In genomic region chr12:84487324-84488056, GRCm38 (mm10) we compare ENCODE assay signal across 8 mouse cellular contexts. TPM values are rescaled to one million over a fixed set of nuclear protein-coding genes. Genes with fewer than 3 reads are reported as not detected.
DNase-seq lines count a peak whose midpoint lies in the region; ATAC-seq lines count a peak whose summit lies in the region.

No protein-coding gene starts in this region.

- WGBS in heart, embryonic 16.5 days: 25% methylated on average over 8 of the region's 8 CpGs
- 22% methylated on average over 8 of the region's 8 CpGs for WGBS in neural tube, embryonic 11.5 days

- no peaks in the 10 kb centered on the region for H3K9me3 ChIP-seq in heart, embryonic 16.5 days (replicated peaks; ENCODE audit: control insufficient read depth, low read length)
- no peaks in the 10 kb centered on the region for H3K9me3 ChIP-seq in neural tube, embryonic 11.5 days (ENCODE audit: control insufficient read depth, low read length)

- peak; percentile 21 for DNase-seq in left cerebral cortex, postnatal 4 days
- DNase-seq in left cerebral cortex, postnatal 36 days (ENCODE audit: low spot score in 2 of 2): no peak
- peak; percentile 15 to 58 for DNase-seq in kidney, postnatal 25 days
- peak; percentile 78 for DNase-seq in neural tube, embryonic 11.5 days (ENCODE audit: low spot score)
- DNase-seq in testis, postnatal 10 days (ENCODE audit: low spot score): no peak
- DNase-seq in T-cell, adult 2 months (ENCODE audit: low spot score): no peak
- DNase-seq in Muller cell, postnatal 12 days (ENCODE audit: inconsistent ontology term): no peak

- H3K4me3 ChIP-seq in heart, embryonic 16.5 days (ENCODE audit: low read length): no peak overlapping the region
- H3K4me3 ChIP-seq in neural tube, embryonic 11.5 days (ENCODE audit: low read depth, low read length): no peak overlapping the region

- no peak overlapping the region for H3K9ac ChIP-seq in heart, embryonic 16.5 days (ENCODE audit: low read length)
- H3K9ac ChIP-seq in neural tube, embryonic 11.5 days (ENCODE audit: low read length): no peak overlapping the region

- H3K27me3 ChIP-seq in heart, embryonic 16.5 days (ENCODE audit: control insufficient read depth, insufficient read depth, low read length): no peaks in the 10 kb centered on the region
- no peaks in the 10 kb centered on the region for H3K27me3 ChIP-seq in neural tube, embryonic 11.5 days (ENCODE audit: control insufficient read depth, insufficient read depth, low read length)

- peak; percentile 45; the same call in 1 of the 2 replicates for ATAC-seq in heart, embryonic 16.5 days (replicated peaks; ENCODE audit: extremely low read depth, insufficient read depth, low FRiP score)
- ATAC-seq in neural tube, embryonic 11.5 days (ENCODE audit: insufficient read depth, low FRiP score, low TSS enrichment): peak; percentile 63

- H3K36me3 ChIP-seq in heart, embryonic 16.5 days (ENCODE audit: control insufficient read depth, insufficient read depth): no peaks in the 10 kb centered on the region
- no peaks in the 10 kb centered on the region for H3K36me3 ChIP-seq in neural tube, embryonic 11.5 days (ENCODE audit: control insufficient read depth, insufficient read depth, low read length)

- H3K4me1 ChIP-seq in heart, embryonic 16.5 days (ENCODE audit: control insufficient read depth, insufficient read depth, low read length): peaks cover 6% of the 10 kb centered on the region; the same call in 1 of the 2 replicates
- H3K4me1 ChIP-seq in neural tube, embryonic 11.5 days (ENCODE audit: control insufficient read depth, insufficient read depth, low read length): 0 out of 2 replicates have a peak, but pooled peaks cover 2% of the 10 kb centered on the region

- intact Hi-C loops in left cerebral cortex, postnatal 4 days (cut with DNase I): no loop called here
- intact Hi-C loops in left cerebral cortex, postnatal 36 days (cut with DNase I): no loop called here

- no peak overlapping the region for H3K4me2 ChIP-seq in heart, embryonic 16.5 days (ENCODE audit: low read depth, low read length)
- no peak overlapping the region for H3K4me2 ChIP-seq in neural tube, embryonic 11.5 days (ENCODE audit: low read depth)

- H3K27ac ChIP-seq in heart, embryonic 16.5 days (ENCODE audit: low read length): no peak overlapping the region
- no peak overlapping the region for H3K27ac ChIP-seq in neural tube, embryonic 11.5 days (ENCODE audit: low read depth, low read length)

RNA-seq across cellular contexts. Expression of gene Lin52, which starts 36.3 kb away (rescaled TPM):
- total RNA-seq in left cerebral cortex, postnatal 4 days (2021): 10 to 100 TPM; 12.7 to 15.0 TPM
- total RNA-seq in left cerebral cortex, postnatal 36 days (2021): 10 to 100 TPM; 21.3 to 24.6 TPM
- polyA plus RNA-seq in heart, embryonic 16.5 days (2015; fragmentation: Nextera tagmentation; extraction: Ambion mirVana): 16.2 and 18.1 TPM in 2 replicates
- polyA plus RNA-seq in neural tube, embryonic 11.5 days (2014; fragmentation: Nextera tagmentation; extraction: Ambion mirVana): 33.7 and 36.1 TPM in 2 replicates

RNA-seq across cellular contexts. Expression of gene Aldh6a1, which starts 36.7 kb away (rescaled TPM):
- total RNA-seq in left cerebral cortex, postnatal 4 days (2021): 10 to 100 TPM; 25.9 to 26.2 TPM
- total RNA-seq in left cerebral cortex, postnatal 36 days (2021): 10 to 100 TPM; 44.3 to 49.7 TPM
- polyA plus RNA-seq in heart, embryonic 16.5 days (2015; fragmentation: Nextera tagmentation; extraction: Ambion mirVana): 70.3 and 72.9 TPM in 2 replicates
- polyA plus RNA-seq in neural tube, embryonic 11.5 days (2014; fragmentation: Nextera tagmentation; extraction: Ambion mirVana): 22.3 and 25.7 TPM in 2 replicates

Comparison
In these comparisons a context has a peak if more than half of its experiments do, and no peak if none do; other contexts are left out.
1. DNase-seq: peak in left cerebral cortex, postnatal 4 days (single experiment), kidney, postnatal 25 days (2 of 2) and neural tube, embryonic 11.5 days (single experiment); none in left cerebral cortex, postnatal 36 days (0 of 2), testis, postnatal 10 days (single experiment), T-cell, adult 2 months (single experiment) and Muller cell, postnatal 12 days (single experiment).